Mouse (Mus musculus) ES-E14 (cell line): ENCODE results near the gene Kctd5. TPM values are rescaled to one million over a fixed set of nuclear protein-coding genes. Genes with fewer than 3 reads are reported as not detected.

ENCODE experiments used
- DNase-seq: peaks from one replicate; pipeline ENCODE4 v3.0.0-alpha.2; 2013; ENCODE audit warnings: low read depth, low spot score
- H3K27ac ChIP-seq: 2 replicates; pipeline ENCODE4 v1.5.1; 2012; ENCODE audit warnings: low read depth, mild to moderate bottlenecking, low read length, moderate library complexity, mixed read lengths; ENCODE audit not compliant: poor library complexity, insufficient read depth, severe bottlenecking
- H3K36me3 ChIP-seq: 2 replicates; pipeline ENCODE4 v1.6.1; 2012; ENCODE audit warnings: mild to moderate bottlenecking, low read length, moderate library complexity, mixed read lengths; ENCODE audit not compliant: control insufficient read depth, poor library complexity, insufficient read depth, severe bottlenecking
- H3K4me1 ChIP-seq, 2 experiments: fragments of 150-350 bp in 1 of 2; sonication (generic) in 1 of 2; 2 replicates each; pipeline ENCODE4 v1.6.1; 2012; ENCODE audit warnings: low read length in 2 of 2, mild to moderate bottlenecking in 1 of 2, mixed read lengths in 1 of 2; ENCODE audit not compliant: control insufficient read depth in 2 of 2, insufficient read depth in 2 of 2, poor library complexity in 1 of 2
- H3K4me3 ChIP-seq, 2 experiments: fragments of 150-350 bp in 1 of 2; sonication (generic) in 1 of 2; 2 replicates each; pipeline ENCODE4 v1.5.1; 2012; ENCODE audit warnings: low read length in 2 of 2, low read depth in 1 of 2, mild to moderate bottlenecking in 1 of 2, mixed read lengths in 1 of 2; ENCODE audit not compliant: insufficient read depth in 1 of 2, poor library complexity in 1 of 2, severe bottlenecking in 1 of 2
- H3K9ac ChIP-seq: 2 replicates; pipeline ENCODE4 v1.6.1; 2012; ENCODE audit warnings: low read depth, mild to moderate bottlenecking, low read length, mixed read lengths; ENCODE audit not compliant: poor library complexity, insufficient read depth, severe bottlenecking
- H3K9me3 ChIP-seq: fragments of 150-350 bp; sonication (generic); 2 replicates; pipeline ENCODE4 v1.6.1; 2012; ENCODE audit warnings: low read depth, mild to moderate bottlenecking, low read length; ENCODE audit not compliant: control insufficient read depth, insufficient read depth
- CHD2 ChIP-seq: IDR thresholded peaks from 2 replicates; pipeline ENCODE4 v1.6.1; 2014; ENCODE audit warnings: mild to moderate bottlenecking, low read depth, low read length, inconsistent platforms
- HCFC1 ChIP-seq: IDR thresholded peaks from 2 replicates; pipeline ENCODE4 v1.6.1; 2012; ENCODE audit warnings: low read length, inconsistent platforms, borderline replicate concordance; ENCODE audit not compliant: insufficient read depth
- MAFK ChIP-seq: IDR thresholded peaks from 2 replicates; pipeline ENCODE4 v1.6.1; 2014; ENCODE audit warnings: mild to moderate bottlenecking, low read depth, low read length, inconsistent platforms; ENCODE audit not compliant: insufficient read depth
- ZC3H11A ChIP-seq: IDR thresholded peaks from 2 replicates; pipeline ENCODE4 v1.6.1; 2012; ENCODE audit warnings: low read depth, mild to moderate bottlenecking, inconsistent platforms, low read length, borderline replicate concordance
- ZNF384 ChIP-seq: IDR thresholded peaks from 2 replicates; pipeline ENCODE4 v1.6.1; 2012; ENCODE audit warnings: low read depth, low read length, inconsistent platforms
- in situ Hi-C, 2 experiments: fragments of 600-800 bp; cut with MboI; formaldehyde crosslinking; loops; one replicate each; pipeline ENCODE4 v1.15.1; 2025; ENCODE audit warnings: low sequenced_read_pairs in 2 of 2, inconsistent platforms in 1 of 2; ENCODE audit not compliant: unreplicated experiment in 2 of 2
- total RNA-seq: library from RNA; depleted of rRNA; stranded (reverse); fragments of 300-350 nt; gene quantifications from 2 replicates; pipeline ENCODE4 v1.2.3, GENCODE M21; 2012

Kctd5 gene
- total RNA-seq, 1 experiment: 42.3 TPM

GRCm38 (mm10) chr17:24057730-24058245 lies 15.5 kb downstream of the Kctd5 start:
- no peaks in the 10 kb centered on the region for H3K9me3 ChIP-seq
- H3K4me3 ChIP-seq: no peak overlapping the region
- no peak overlapping the region for H3K27ac ChIP-seq
- H3K4me1 ChIP-seq: 0 out of 4 replicates have a peak, but pooled peaks cover 0 to under 1% of the 10 kb centered on the region in 2 experiments
- TF ChIP-seq MAFK (no peak), CHD2 (no peak), ZNF384 (no peak), ZC3H11A (no peak), HCFC1 (no peak)
- in situ Hi-C loops: no loop called here
- H3K36me3 ChIP-seq: peaks cover 61% of the 10 kb centered on the region
- DNase-seq: no peak
- no peak overlapping the region for H3K9ac ChIP-seq

- Histone ChIP-seq H3K9me3 (no peaks in the 10 kb centered on the region), H3K36me3 (peaks cover 64% of the 10 kb centered on the region), H3K4me3 (no peak overlapping the region), H3K9ac (no peak overlapping the region), H3K4me1 (no peaks in the 10 kb centered on the region), H3K27ac (no peak overlapping the region)
- DNase-seq: no peak
- TF ChIP-seq CHD2: no peak
- TF ChIP-seq HCFC1: no peak
- in situ Hi-C loops: no loop called here
These were observed 16.4 kb downstream of the Kctd5 start for GRCm38 (mm10) chr17:24056636-24057625.

GRCm38 (mm10) chr17:24049008-24049407 lies 24.3 kb downstream of the Kctd5 start:
- in situ Hi-C loops: no loop called here
- Histone ChIP-seq H3K36me3 (peaks cover 33% of the 10 kb centered on the region), H3K4me3 (no peak overlapping the region), H3K4me1 (peaks cover 2 to 13% of the 10 kb centered on the region in 2 experiments; a peak in 1 of 4 replicates), H3K9ac (no peak overlapping the region), H3K9me3 (no peaks in the 10 kb centered on the region), H3K27ac (no peak overlapping the region)
- TF ChIP-seq MAFK (no peak), ZNF384 (no peak), ZC3H11A (no peak), HCFC1 (no peak), CHD2 (no peak)
- no peak for DNase-seq

GRCm38 (mm10) chr17:24048053-24048452 lies 25.2 kb downstream of the Kctd5 start:
- peaks cover 24% of the 10 kb centered on the region for H3K36me3 ChIP-seq
- no peak overlapping the region for H3K27ac ChIP-seq

More at GRCm38 (mm10) chr17:24048053-24048452, 25.2 kb downstream of the Kctd5 start:
- TF ChIP-seq MAFK: no peak
- TF ChIP-seq ZNF384: no peak
- no peak for TF ChIP-seq HCFC1
- TF ChIP-seq CHD2: no peak
- TF ChIP-seq ZC3H11A: no peak
- Histone ChIP-seq H3K4me3 (no peak overlapping the region), H3K9ac (no peak overlapping the region), H3K9me3 (no peaks in the 10 kb centered on the region), H3K4me1 (peaks cover 2 to 13% of the 10 kb centered on the region in 2 experiments; a peak in 1 of 4 replicates)
- in situ Hi-C loops: no loop called here
- DNase-seq: no peak
